Mouse (Mus musculus) kidney, adult 2 months (tissue): ENCODE results near the gene Rybp. TPM values are rescaled to one million over a fixed set of nuclear protein-coding genes. Genes with fewer than 3 reads are reported as not detected.

Experiments
- DNase-seq: peaks from one replicate; pipeline ENCODE4 v3.0.0; 2021
- H3K27ac ChIP-seq: fragments of 200-500 bp; 2 replicates; pipeline ENCODE4 v1.5.1; 2012; ENCODE audit warnings: low read depth, low read length, control low read depth, inconsistent platforms; ENCODE audit not compliant: insufficient read depth
- H3K27me3 ChIP-seq: fragments of 200-500 bp; replicated peaks from 2 replicates; pipeline ENCODE4 v1.6.1; 2012; ENCODE audit warnings: mild to moderate bottlenecking, moderate library complexity, low read length, inconsistent platforms; ENCODE audit not compliant: control insufficient read depth, insufficient read depth
- H3K36me3 ChIP-seq: fragments of 200-500 bp; 2 replicates; pipeline ENCODE4 v1.6.1; 2012; ENCODE audit warnings: mild to moderate bottlenecking, moderate library complexity, low read length, inconsistent platforms; ENCODE audit not compliant: control insufficient read depth, insufficient read depth
- H3K4me1 ChIP-seq: fragments of 200-500 bp; 2 replicates; pipeline ENCODE4 v1.6.1; 2011; ENCODE audit warnings: low read length; ENCODE audit not compliant: control insufficient read depth, insufficient read depth
- H3K4me3 ChIP-seq: fragments of 200-500 bp; 2 replicates; pipeline ENCODE4 v1.5.1; 2011; ENCODE audit warnings: mild to moderate bottlenecking, low read depth, low read length, control low read depth; ENCODE audit not compliant: insufficient read depth
- CTCF ChIP-seq: fragments of 200-500 bp; conservative IDR thresholded peaks from 2 replicates; pipeline ENCODE4 v1.5.1; 2011; ENCODE audit warnings: low read depth, mild to moderate bottlenecking, control low read depth, low read length, moderate library complexity, mixed read lengths; ENCODE audit not compliant: insufficient read depth, insufficient read length
- POLR2A ChIP-seq: fragments of 200-500 bp; IDR thresholded peaks from one replicate; pipeline ENCODE4 v1.6.1; 2011; ENCODE audit warnings: low read depth, low read length, control low read depth
- WGBS: fragments of 180-500 bp; shearing (Covaris S2); methylation state at CpG from one replicate; pipeline ENCODE4 v1.1.7; 2018; 5-methylcytosine and 5-hydroxymethylcytosine counted together
- polyA plus RNA-seq: library from polyadenylated mRNA; depleted of rRNA; stranded (reverse); fragments of >200 nt; gene quantifications from 2 replicates; pipeline ENCODE4 v1.2.3, GENCODE M21; 2012

Gene Rybp
- polyA plus RNA-seq, 1 experiment = 19.4 TPM

GRCm38 (mm10) chr6:100188883-100189743, 98.2 kb downstream of the Rybp start:
- H3K27ac ChIP-seq = no peak overlapping the region
- TF ChIP-seq CTCF (no peak), POLR2A (no peak)
- DNase-seq = peak; percentile 43
- no peaks in the 10 kb centered on the region for H3K4me1 ChIP-seq
- no peak overlapping the region for H3K4me3 ChIP-seq
- 52% methylated on average over 7 of the region's 7 CpGs for WGBS
- no peaks in the 10 kb centered on the region for H3K27me3 ChIP-seq
- H3K36me3 ChIP-seq = no peaks in the 10 kb centered on the region

- Histone ChIP-seq H3K27ac (no peak overlapping the region), H3K4me1 (no peaks in the 10 kb centered on the region), H3K36me3 (no peaks in the 10 kb centered on the region), H3K4me3 (no peak overlapping the region), H3K27me3 (no peaks in the 10 kb centered on the region)
- no peak for DNase-seq
- no peak for TF ChIP-seq CTCF
- TF ChIP-seq POLR2A = no peak
- 73% methylated on average over 6 of the region's 6 CpGs for WGBS
Observed at GRCm38 (mm10) chr6:100187821-100188220, 99.5 kb downstream of the Rybp start.

GRCm38 (mm10) chr6:100186789-100187188, 100.5 kb downstream of the Rybp start:
- Histone ChIP-seq H3K27me3 (no peaks in the 10 kb centered on the region), H3K4me1 (no peaks in the 10 kb centered on the region), H3K36me3 (no peaks in the 10 kb centered on the region), H3K27ac (no peak overlapping the region), H3K4me3 (no peak overlapping the region)
- DNase-seq = peak; percentile 59
- TF ChIP-seq POLR2A (no peak), CTCF (no peak)
- WGBS = 62% methylated on average over 11 of the region's 11 CpGs

- TF ChIP-seq POLR2A (no peak), CTCF (no peak)
- Histone ChIP-seq H3K4me1 (peaks cover 5% of the 10 kb centered on the region; the same call in 1 of the 2 replicates), H3K27me3 (no peaks in the 10 kb centered on the region), H3K27ac (no peak overlapping the region), H3K4me3 (no peak overlapping the region), H3K36me3 (no peaks in the 10 kb centered on the region)
- WGBS = 43% methylated on average over 1 of the region's 1 CpGs
- no peak for DNase-seq
Observed at GRCm38 (mm10) chr6:100185524-100185923, 101.8 kb downstream of the Rybp start.

GRCm38 (mm10) chr6:100183344-100183743, 103.9 kb downstream of the Rybp start:
- H3K4me1 ChIP-seq = peaks cover 6% of the 10 kb centered on the region; the same call in 1 of the 2 replicates
- H3K27ac ChIP-seq = no peak overlapping the region
- no peak for DNase-seq
- WGBS = 88% methylated on average over 3 of the region's 3 CpGs
- TF ChIP-seq CTCF = no peak
- H3K36me3 ChIP-seq = no peaks in the 10 kb centered on the region
- no peak overlapping the region for H3K4me3 ChIP-seq
- H3K27me3 ChIP-seq = no peaks in the 10 kb centered on the region

GRCm38 (mm10) chr6:100180883-100181262, 106.4 kb downstream of the Rybp start:
- no peak overlapping the region for H3K27ac ChIP-seq
- no peaks in the 10 kb centered on the region for H3K36me3 ChIP-seq
- no peaks in the 10 kb centered on the region for H3K27me3 ChIP-seq
- 63% methylated on average over 4 of the region's 4 CpGs for WGBS
- DNase-seq = no peak
- H3K4me3 ChIP-seq = no peak overlapping the region
- peaks cover 6% of the 10 kb centered on the region; the same call in 1 of the 2 replicates for H3K4me1 ChIP-seq
- TF ChIP-seq CTCF (no peak), POLR2A (no peak)

- H3K36me3 ChIP-seq = no peaks in the 10 kb centered on the region
- H3K27me3 ChIP-seq = no peaks in the 10 kb centered on the region
- DNase-seq = peak; percentile 25
- 78% methylated on average over 4 of the region's 4 CpGs for WGBS
- TF ChIP-seq CTCF = no peak
- no peak for TF ChIP-seq POLR2A
- H3K4me3 ChIP-seq = no peak overlapping the region
- peaks cover 6% of the 10 kb centered on the region; the same call in 1 of the 2 replicates for H3K4me1 ChIP-seq
- no peak overlapping the region for H3K27ac ChIP-seq
Observed at GRCm38 (mm10) chr6:100180213-100180882, 106.9 kb downstream of the Rybp start.
